Mouse (Mus musculus): Measurements from ENCODE around the gene Angptl6. TPM values are rescaled to one million over a fixed set of nuclear protein-coding genes. Genes with fewer than 3 reads are reported as not detected.
A peak's percentile ranks its signal among the peaks of the same experiment; 100 is the strongest.

Gene Angptl6
- 2.5 and 2.8 TPM in 2 replicates for polyA plus RNA-seq (2015; fragmentation: Nextera tagmentation; extraction: Ambion mirVana)

GRCm38 (mm10) chr9:20879097-20879792 is at the start of gene Angptl6:
Angptl6 (minus strand) TSS chr9:20879727.
- Histone ChIP-seq H3K36me3 (no peaks in the 10 kb centered on the region), H3K4me3 (replicated peaks) (peak within 1 kb of the TSS; percentile 50), H3K4me2 (peak within 1 kb of the TSS; percentile 78), H3K4me1 (peaks cover 9% of the 10 kb centered on the region; the same call in 1 of the 2 replicates), H3K27me3 (no peaks in the 10 kb centered on the region), H3K9me3 (replicated peaks) (no peaks in the 10 kb centered on the region), H3K9ac (peak within 1 kb of the TSS; percentile 64), H3K27ac (peak within 1 kb of the TSS; percentile 95)
- no peak for ATAC-seq (replicated peaks; ENCODE audit: low FRiP score)
- 92% methylated on average over 13 of the region's 13 CpGs for WGBS

- no peak for ATAC-seq (replicated peaks; ENCODE audit: low FRiP score)
- Histone ChIP-seq H3K4me2 (no peak overlapping the region), H3K9ac (no peak overlapping the region), H3K9me3 (replicated peaks) (no peaks in the 10 kb centered on the region), H3K36me3 (peaks cover 100% of the 10 kb centered on the region), H3K27me3 (no peaks in the 10 kb centered on the region), H3K4me1 (no peaks in the 10 kb centered on the region), H3K4me3 (replicated peaks) (no peak overlapping the region), H3K27ac (no peak overlapping the region)
- WGBS: 89% methylated on average over 3 of the region's 3 CpGs
These were observed 43.7 kb upstream of the Angptl6 start for GRCm38 (mm10) chr9:20923258-20923657.

- Histone ChIP-seq H3K4me2 (no peak overlapping the region), H3K36me3 (peaks cover 100% of the 10 kb centered on the region), H3K27ac (no peak overlapping the region), H3K27me3 (no peaks in the 10 kb centered on the region), H3K4me3 (replicated peaks) (no peak overlapping the region), H3K9ac (no peak overlapping the region), H3K4me1 (no peaks in the 10 kb centered on the region), H3K9me3 (replicated peaks) (no peaks in the 10 kb centered on the region)
- 80% methylated on average over 4 of the region's 4 CpGs for WGBS
- no peak; the same call in 1 of the 2 replicates for ATAC-seq (replicated peaks; ENCODE audit: low FRiP score)
These were observed 36.6 kb upstream of the Angptl6 start for GRCm38 (mm10) chr9:20916160-20916559.

DNA sequence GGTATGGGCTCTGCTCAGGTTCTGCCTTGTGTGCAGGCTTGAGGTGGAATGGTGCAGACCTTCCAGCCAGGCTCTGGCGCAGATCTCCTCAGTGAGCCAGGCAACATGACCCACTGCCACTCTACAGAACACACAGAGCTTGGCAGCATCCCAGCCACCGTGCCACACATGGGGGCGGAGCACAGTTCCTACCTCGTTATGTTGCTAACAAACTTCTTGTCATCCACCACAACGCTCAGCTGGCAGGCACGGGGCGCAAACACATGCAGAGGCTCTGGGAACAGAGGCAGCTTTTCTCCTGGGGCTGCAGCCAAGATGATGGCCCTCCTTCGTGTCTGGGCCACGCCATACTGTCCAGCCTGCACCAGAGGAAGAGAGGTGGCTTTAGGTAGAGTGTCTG is 30.4 kb upstream of the Angptl6 start:
- Histone ChIP-seq H3K4me2 (no peak overlapping the region), H3K4me1 (no peaks in the 10 kb centered on the region), H3K27me3 (no peaks in the 10 kb centered on the region), H3K27ac (no peak overlapping the region), H3K9ac (no peak overlapping the region), H3K36me3 (peaks cover 100% of the 10 kb centered on the region), H3K9me3 (replicated peaks) (no peaks in the 10 kb centered on the region), H3K4me3 (replicated peaks) (no peak overlapping the region)
- ATAC-seq (replicated peaks; ENCODE audit: low FRiP score): no peak
- WGBS: 92% methylated on average over 9 of the region's 9 CpGs

DNA sequence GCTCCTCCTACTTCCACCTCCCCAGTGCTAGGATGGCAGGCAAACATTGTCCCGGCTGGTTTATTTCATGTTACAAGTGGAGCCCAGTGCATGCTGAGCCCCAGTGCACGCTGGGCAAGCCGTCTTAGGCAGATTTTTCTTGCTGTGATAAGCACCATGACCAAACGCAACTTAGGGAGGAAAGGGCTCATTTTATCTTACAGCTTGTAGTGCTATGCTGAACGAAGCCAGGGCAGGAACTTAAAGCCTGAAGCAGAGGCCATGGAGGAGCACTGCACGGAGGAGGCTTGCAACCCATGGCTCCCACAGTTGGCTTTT is 22.6 kb upstream of the Angptl6 start:
- Histone ChIP-seq H3K9me3 (replicated peaks) (no peaks in the 10 kb centered on the region), H3K4me1 (peaks cover 13% of the 10 kb centered on the region), H3K27ac (no peak overlapping the region), H3K27me3 (no peaks in the 10 kb centered on the region), H3K36me3 (peaks cover 30% of the 10 kb centered on the region), H3K4me3 (replicated peaks) (no peak overlapping the region), H3K4me2 (no peak overlapping the region), H3K9ac (no peak overlapping the region)
- ATAC-seq (replicated peaks; ENCODE audit: low FRiP score): no peak
- 29% methylated on average over 6 of the region's 6 CpGs for WGBS

GRCm38 (mm10) chr9:20901466-20902173 is 22.1 kb upstream of the Angptl6 start:
- H3K4me3 ChIP-seq (replicated peaks): no peak overlapping the region
- no peak overlapping the region for H3K9ac ChIP-seq
- no peak overlapping the region for H3K4me2 ChIP-seq
- peaks cover 18% of the 10 kb centered on the region for H3K4me1 ChIP-seq
- H3K9me3 ChIP-seq (replicated peaks): no peaks in the 10 kb centered on the region
- no peak overlapping the region for H3K27ac ChIP-seq
- H3K27me3 ChIP-seq: no peaks in the 10 kb centered on the region
- ATAC-seq (replicated peaks; ENCODE audit: low FRiP score): no peak
- H3K36me3 ChIP-seq: peaks cover 30% of the 10 kb centered on the region
- WGBS: 15% methylated on average over 13 of the region's 13 CpGs

DNA sequence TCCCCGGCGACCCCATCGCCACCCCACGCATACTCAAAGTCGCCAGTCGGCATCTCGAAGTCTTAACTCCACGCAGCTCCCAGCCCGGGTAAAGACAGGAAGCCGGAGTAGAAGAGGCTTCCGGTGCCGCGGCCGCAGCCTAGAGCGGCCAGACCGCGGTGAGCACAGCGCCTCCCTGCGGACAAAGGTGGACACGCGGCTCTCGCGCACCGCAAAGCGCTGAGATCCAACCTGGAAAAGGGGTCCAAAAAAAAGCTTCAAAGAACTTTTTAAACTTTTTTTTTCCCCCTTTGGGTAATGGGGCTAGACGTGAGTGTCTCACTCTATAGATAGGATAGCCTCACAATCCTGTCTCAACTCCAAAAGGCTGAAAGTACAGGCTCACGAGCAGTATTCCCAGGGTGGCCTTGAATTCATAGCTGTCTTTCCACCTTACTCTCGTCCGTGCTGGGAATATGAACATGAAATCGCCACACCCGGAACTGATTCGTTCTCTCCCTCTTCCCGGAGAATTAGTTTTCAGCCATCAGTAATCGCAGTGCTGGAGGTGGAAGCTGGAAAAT is 19.1 kb upstream of the Angptl6 start, which contains the start of gene Eif3g:
TSS of gene Eif3g (minus strand) at position 113 of the 563 bp plus-strand sequence.
- H3K4me1 ChIP-seq: peaks cover 18% of the 10 kb centered on the region

GRCm38 (mm10) chr9:20897736-20898510 is 18.4 kb upstream of the Angptl6 start:
- ATAC-seq (replicated peaks; ENCODE audit: low FRiP score): peak; percentile 44

More for the DNA sequence above, 19.1 kb upstream of the Angptl6 start, which contains the start of gene Eif3g:
- H3K27me3 ChIP-seq: no peaks in the 10 kb centered on the region
- 4% methylated on average over 34 of the region's 34 CpGs for WGBS
- peak within 1 kb of the TSS; percentile 41; the same call in 1 of the 2 replicates for H3K27ac ChIP-seq
- peak within 1 kb of the TSS; percentile 89 for H3K4me3 ChIP-seq (replicated peaks)
- peak within 1 kb of the TSS; percentile 91 for H3K4me2 ChIP-seq
- peak; percentile 82 for ATAC-seq (replicated peaks; ENCODE audit: low FRiP score)
- H3K36me3 ChIP-seq: peaks cover 35% of the 10 kb centered on the region
- peak within 1 kb of the TSS; percentile 98 for H3K9ac ChIP-seq
- no peaks in the 10 kb centered on the region for H3K9me3 ChIP-seq (replicated peaks)

GRCm38 (mm10) chr9:20895382-20895781 is 15.9 kb upstream of the Angptl6 start:
- Histone ChIP-seq H3K27ac (no peak overlapping the region), H3K27me3 (no peaks in the 10 kb centered on the region), H3K9me3 (replicated peaks) (no peaks in the 10 kb centered on the region), H3K9ac (no peak overlapping the region), H3K4me1 (peaks cover 18% of the 10 kb centered on the region), H3K4me2 (no peak overlapping the region), H3K4me3 (replicated peaks) (no peak overlapping the region), H3K36me3 (peaks cover 68% of the 10 kb centered on the region)
- ATAC-seq (replicated peaks; ENCODE audit: low FRiP score): no peak
- 92% methylated on average over 9 of the region's 9 CpGs for WGBS

More at GRCm38 (mm10) chr9:20897736-20898510, 18.4 kb upstream of the Angptl6 start:
- Histone ChIP-seq H3K36me3 (peaks cover 42% of the 10 kb centered on the region), H3K4me1 (peaks cover 18% of the 10 kb centered on the region), H3K4me3 (replicated peaks) (peak overlapping the region; percentile 89), H3K4me2 (peak overlapping the region; percentile 91), H3K27me3 (no peaks in the 10 kb centered on the region), H3K9ac (peak overlapping the region; percentile 98), H3K27ac (peak overlapping the region; percentile 41; the same call in 1 of the 2 replicates), H3K9me3 (replicated peaks) (no peaks in the 10 kb centered on the region)
- 3% methylated on average over 38 of the region's 39 CpGs for WGBS

DNA sequence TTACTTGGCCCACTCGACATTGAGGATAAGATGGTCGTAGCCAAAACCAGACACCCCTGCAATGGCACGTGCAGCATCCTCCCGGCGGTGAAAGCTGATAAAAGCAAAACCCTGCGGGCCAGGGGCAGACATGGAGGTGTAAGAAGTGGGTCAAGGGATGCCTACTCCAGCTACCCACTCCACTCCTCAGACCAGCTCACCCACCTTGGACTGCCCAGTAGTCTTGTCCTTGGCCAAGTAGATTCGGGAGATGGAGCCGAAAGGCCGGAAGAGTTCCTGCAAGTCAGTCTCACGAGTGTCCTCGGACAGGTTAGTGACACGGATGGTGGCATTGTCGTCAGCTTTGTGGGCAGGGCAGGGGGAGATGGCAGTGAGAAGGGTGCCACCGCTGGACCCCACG is 15.1 kb upstream of the Angptl6 start:
- peaks cover 75% of the 10 kb centered on the region for H3K36me3 ChIP-seq
- no peak overlapping the region for H3K27ac ChIP-seq
- no peaks in the 10 kb centered on the region for H3K27me3 ChIP-seq
- ATAC-seq (replicated peaks; ENCODE audit: low FRiP score): no peak
- H3K4me2 ChIP-seq: no peak overlapping the region
- H3K9me3 ChIP-seq (replicated peaks): no peaks in the 10 kb centered on the region
- WGBS: 88% methylated on average over 15 of the region's 15 CpGs
- H3K4me1 ChIP-seq: peaks cover 22% of the 10 kb centered on the region
- no peak overlapping the region for H3K4me3 ChIP-seq (replicated peaks)
- H3K9ac ChIP-seq: no peak overlapping the region

DNA sequence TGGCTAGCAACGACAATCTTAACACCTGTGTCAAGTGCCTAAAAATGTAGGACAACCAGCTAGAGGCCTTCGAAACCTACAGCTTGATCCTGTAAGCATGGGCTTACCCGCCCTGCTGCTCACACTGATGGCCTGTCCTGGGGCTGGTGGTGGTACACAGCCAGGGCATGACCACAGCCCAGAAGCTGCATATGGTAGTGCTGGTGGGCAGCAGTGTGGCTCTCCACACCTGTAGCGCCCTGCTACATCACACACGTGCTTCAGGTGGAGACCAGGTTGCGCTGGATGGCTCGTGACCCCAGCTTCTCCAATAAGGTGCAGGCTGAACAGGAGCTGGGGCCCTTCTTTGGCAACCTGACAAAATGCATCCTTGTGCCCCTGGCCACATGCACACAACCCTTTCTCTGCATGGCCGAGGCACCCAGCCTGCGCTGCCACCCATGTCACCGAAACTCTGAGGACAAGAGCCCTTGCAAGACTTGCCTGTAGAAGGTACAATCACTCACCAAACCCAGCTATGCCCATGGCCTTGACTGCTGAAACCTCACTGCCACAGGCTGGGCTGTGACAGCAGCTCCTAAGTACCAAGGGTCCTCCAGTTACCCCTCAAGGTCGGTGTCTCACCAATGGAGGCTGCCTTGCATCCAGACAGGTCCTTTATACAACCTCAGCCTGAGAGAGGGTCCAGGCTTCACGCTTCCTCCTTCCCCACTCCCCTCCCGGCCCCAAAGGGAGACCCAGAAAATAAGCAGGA is 14.2 kb upstream of the Angptl6 start:
- ATAC-seq (replicated peaks; ENCODE audit: low FRiP score): no peak
- H3K4me3 ChIP-seq (replicated peaks): no peak overlapping the region
- no peak overlapping the region for H3K9ac ChIP-seq
- H3K27me3 ChIP-seq: no peaks in the 10 kb centered on the region
- no peak overlapping the region for H3K4me2 ChIP-seq
- no peak overlapping the region for H3K27ac ChIP-seq
- peaks cover 24% of the 10 kb centered on the region for H3K4me1 ChIP-seq
- no peaks in the 10 kb centered on the region for H3K9me3 ChIP-seq (replicated peaks)
- WGBS: 89% methylated on average over 13 of the region's 13 CpGs
- peaks cover 79% of the 10 kb centered on the region for H3K36me3 ChIP-seq

Data from kidney, embryonic 15.5 days (tissue).